Mouse (Mus musculus) embryonic fibroblast, embryonic 13.5 days (primary cell): ENCODE measurements around the gene Rab3gap2.

Experiments used
- CTCF ChIP-seq: IDR thresholded peaks from 2 replicates; pipeline ENCODE4 v1.5.1; 2011; ENCODE audit warnings: mild to moderate bottlenecking, control low read depth, low read length, moderate library complexity, borderline replicate concordance; ENCODE audit not compliant: insufficient read depth
- POLR2A ChIP-seq: IDR thresholded peaks from 2 replicates; pipeline ENCODE4 v1.6.1; 2011; ENCODE audit warnings: low read depth, mild to moderate bottlenecking, control low read depth, low read length, moderate library complexity

- no peak for TF ChIP-seq POLR2A
- no peak for TF ChIP-seq CTCF
Measured at GRCm38 (mm10) chr1:185307645-185308044, 103.7 kb downstream of the Rab3gap2 start.
